Mouse (Mus musculus) heart, postnatal 0 days (tissue): ENCODE data around the gene Clic4.

Experiments
- CTCF ChIP-seq: IDR thresholded peaks from 2 replicates; pipeline ENCODE4 v1.5.1; 2016; ENCODE audit warnings: antibody characterized with exemption, control low read depth, low read depth
- EP300 ChIP-seq: IDR thresholded peaks from 2 replicates; pipeline ENCODE4 v1.6.1; 2016; ENCODE audit warnings: antibody characterized with exemption, low read depth

DNA sequence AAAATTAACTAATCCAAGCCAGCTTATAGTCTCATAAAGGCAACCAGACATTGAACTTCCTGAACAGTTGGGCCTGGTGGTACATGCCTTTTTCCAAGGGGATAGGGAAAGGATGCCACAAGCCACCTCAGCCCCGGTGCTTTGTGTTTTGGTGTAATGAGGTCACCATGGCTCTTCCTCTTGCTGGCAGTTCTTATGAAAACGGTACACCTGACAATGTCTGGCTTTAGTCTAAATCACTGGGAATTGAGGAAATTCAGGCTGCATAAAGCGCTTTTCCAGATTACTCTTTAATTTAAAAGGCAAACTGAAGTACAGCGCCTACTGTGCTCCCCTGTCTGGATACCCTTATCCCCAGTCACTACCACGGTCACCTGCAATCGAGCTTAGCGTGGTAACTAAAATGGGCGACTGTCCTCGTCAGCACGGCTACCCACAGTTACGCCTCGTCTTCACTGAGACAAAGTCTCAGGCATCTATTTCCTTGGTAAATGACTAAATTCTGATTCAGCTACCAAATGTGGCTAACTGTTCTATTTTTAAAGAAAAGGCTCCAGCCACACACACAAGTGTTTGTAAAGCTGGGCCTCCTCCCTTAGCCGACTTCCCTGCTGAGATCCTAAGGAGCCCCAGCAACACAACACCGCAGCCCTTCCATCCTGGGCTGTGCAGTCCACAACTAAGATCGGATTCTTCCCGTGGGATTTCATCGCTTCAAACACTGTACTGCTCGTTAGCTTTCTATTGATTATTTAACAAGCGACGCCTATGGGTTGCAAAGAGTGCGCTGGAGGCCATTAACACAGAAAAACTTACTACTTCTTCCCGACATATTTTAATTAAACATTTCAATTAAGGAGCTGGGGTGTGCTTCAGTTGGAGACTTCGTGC, 25.5 kb downstream of the Clic4 start:
- TF ChIP-seq CTCF, result no peak
- TF ChIP-seq EP300, result no peak
